Mouse (Mus musculus): ENCODE results near the gene Fcgrt. TPM values are rescaled to one million over a fixed set of nuclear protein-coding genes. Genes with fewer than 3 reads are reported as not detected.

The Fcgrt gene
- polyA plus RNA-seq, 1 experiment from 2014 or later, result 33.8 TPM

- H3K36me3 ChIP-seq (ENCODE audit: control insufficient read depth, insufficient read depth, low read length), result peaks cover 17% of the 10 kb centered on the region
- peak overlapping the region; percentile 71 for H3K27ac ChIP-seq (ENCODE audit: low read depth, low read length)
- H3K4me2 ChIP-seq, result peak overlapping the region; percentile 70
- peak overlapping the region; percentile 66; the same call in 1 of the 2 replicates for H3K9ac ChIP-seq (ENCODE audit: low read depth, low read length)
- H3K4me3 ChIP-seq (ENCODE audit: low read depth, low read length), result peak overlapping the region; percentile 61
- H3K9me3 ChIP-seq (ENCODE audit: control insufficient read depth, low read length), result no peaks in the 10 kb centered on the region
- no peaks in the 10 kb centered on the region for H3K27me3 ChIP-seq (replicated peaks; ENCODE audit: control insufficient read depth, insufficient read depth, low read length)
- WGBS, result 58% methylated on average over 13 of the region's 13 CpGs
- peaks cover 23% of the 10 kb centered on the region for H3K4me1 ChIP-seq (replicated peaks; ENCODE audit: control insufficient read depth, insufficient read depth, low read length)
- ATAC-seq (replicated peaks; ENCODE audit: low FRiP score), result peak; percentile 21; the same call in 1 of the 2 replicates
- DNase-seq (ENCODE audit: low spot score), result no peak
Observed at GRCm38 (mm10) chr7:45090251-45090977, 13.2 kb downstream of the Fcgrt start.

GRCm38 (mm10) chr7:45088597-45088996 lies 15.1 kb downstream of the Fcgrt start:
- Histone ChIP-seq H3K27me3 (replicated peaks; ENCODE audit: control insufficient read depth, insufficient read depth, low read length) (no peaks in the 10 kb centered on the region), H3K9ac (ENCODE audit: low read depth, low read length) (no peak overlapping the region), H3K9me3 (ENCODE audit: control insufficient read depth, low read length) (no peaks in the 10 kb centered on the region), H3K4me3 (ENCODE audit: low read depth, low read length) (no peak overlapping the region), H3K36me3 (ENCODE audit: control insufficient read depth, insufficient read depth, low read length) (peaks cover 20% of the 10 kb centered on the region), H3K4me1 (replicated peaks; ENCODE audit: control insufficient read depth, insufficient read depth, low read length) (peaks cover 23% of the 10 kb centered on the region), H3K4me2 (no peak overlapping the region), H3K27ac (ENCODE audit: low read depth, low read length) (no peak overlapping the region)
- WGBS, result 91% methylated on average over 17 of the region's 17 CpGs
- ATAC-seq (replicated peaks; ENCODE audit: low FRiP score) (no peak), DNase-seq (ENCODE audit: low spot score) (no peak)

GRCm38 (mm10) chr7:45086084-45086483 lies 17.6 kb downstream of the Fcgrt start:
- no peaks in the 10 kb centered on the region for H3K27me3 ChIP-seq (replicated peaks; ENCODE audit: control insufficient read depth, insufficient read depth, low read length)
- peaks cover 20% of the 10 kb centered on the region for H3K36me3 ChIP-seq (ENCODE audit: control insufficient read depth, insufficient read depth, low read length)
- H3K27ac ChIP-seq (ENCODE audit: low read depth, low read length), result no peak overlapping the region
- H3K9me3 ChIP-seq (ENCODE audit: control insufficient read depth, low read length), result no peaks in the 10 kb centered on the region
- H3K4me2 ChIP-seq, result no peak overlapping the region
- ATAC-seq (replicated peaks; ENCODE audit: low FRiP score) (no peak), DNase-seq (ENCODE audit: low spot score) (no peak)
- no peak overlapping the region for H3K9ac ChIP-seq (ENCODE audit: low read depth, low read length)
- WGBS, result 75% methylated on average over 4 of the region's 4 CpGs
- H3K4me3 ChIP-seq (ENCODE audit: low read depth, low read length), result no peak overlapping the region
- H3K4me1 ChIP-seq (replicated peaks; ENCODE audit: control insufficient read depth, insufficient read depth, low read length), result peaks cover 20% of the 10 kb centered on the region

GRCm38 (mm10) chr7:45083300-45083890 lies 20.3 kb downstream of the Fcgrt start:
- peaks cover 20% of the 10 kb centered on the region for H3K36me3 ChIP-seq (ENCODE audit: control insufficient read depth, insufficient read depth, low read length)
- DNase-seq (ENCODE audit: low spot score) (no peak), ATAC-seq (replicated peaks; ENCODE audit: low FRiP score) (0 out of 2 replicates have a peak, but pooled peaks have one; percentile 9)
- H3K4me2 ChIP-seq, result peak overlapping the region; percentile 66
- H3K27me3 ChIP-seq (replicated peaks; ENCODE audit: control insufficient read depth, insufficient read depth, low read length), result no peaks in the 10 kb centered on the region
- peak overlapping the region; percentile 38; the same call in 1 of the 2 replicates for H3K9ac ChIP-seq (ENCODE audit: low read depth, low read length)
- 60% methylated on average over 22 of the region's 22 CpGs for WGBS
- peak overlapping the region; percentile 67; the same call in 1 of the 2 replicates for H3K27ac ChIP-seq (ENCODE audit: low read depth, low read length)
- H3K9me3 ChIP-seq (ENCODE audit: control insufficient read depth, low read length), result no peaks in the 10 kb centered on the region
- H3K4me3 ChIP-seq (ENCODE audit: low read depth, low read length), result peak overlapping the region; percentile 24
- H3K4me1 ChIP-seq (replicated peaks; ENCODE audit: control insufficient read depth, insufficient read depth, low read length), result peaks cover 10% of the 10 kb centered on the region

GRCm38 (mm10) chr7:45082401-45083299 lies 21.0 kb downstream of the Fcgrt start:
- Histone ChIP-seq H3K4me1 (replicated peaks; ENCODE audit: control insufficient read depth, insufficient read depth, low read length) (peaks cover 10% of the 10 kb centered on the region), H3K27me3 (replicated peaks; ENCODE audit: control insufficient read depth, insufficient read depth, low read length) (no peaks in the 10 kb centered on the region), H3K9me3 (ENCODE audit: control insufficient read depth, low read length) (no peaks in the 10 kb centered on the region), H3K9ac (ENCODE audit: low read depth, low read length) (peak overlapping the region; percentile 46), H3K27ac (ENCODE audit: low read depth, low read length) (peak overlapping the region; percentile 67), H3K4me2 (peak overlapping the region; percentile 66), H3K4me3 (ENCODE audit: low read depth, low read length) (peak overlapping the region; percentile 24), H3K36me3 (ENCODE audit: control insufficient read depth, insufficient read depth, low read length) (peaks cover 22% of the 10 kb centered on the region)
- 40% methylated on average over 25 of the region's 25 CpGs for whole genome bisulfite sequencing
- peak; percentile 56 for DNase-seq (ENCODE audit: low spot score)
- ATAC-seq (replicated peaks; ENCODE audit: low FRiP score), result peak; percentile 42

- no peak for DNase-seq (ENCODE audit: low spot score)
- Histone ChIP-seq H3K27me3 (replicated peaks; ENCODE audit: control insufficient read depth, insufficient read depth, low read length) (no peaks in the 10 kb centered on the region), H3K36me3 (ENCODE audit: control insufficient read depth, insufficient read depth, low read length) (peaks cover 15% of the 10 kb centered on the region), H3K9me3 (ENCODE audit: control insufficient read depth, low read length) (no peaks in the 10 kb centered on the region), H3K9ac (ENCODE audit: low read depth, low read length) (no peak overlapping the region), H3K27ac (ENCODE audit: low read depth, low read length) (peak overlapping the region; percentile 10; the same call in 1 of the 2 replicates), H3K4me3 (ENCODE audit: low read depth, low read length) (no peak overlapping the region), H3K4me1 (replicated peaks; ENCODE audit: control insufficient read depth, insufficient read depth, low read length) (peaks cover 10% of the 10 kb centered on the region), H3K4me2 (no peak overlapping the region)
- no peak for ATAC-seq (replicated peaks; ENCODE audit: low FRiP score)
- 62% methylated on average over 5 of the region's 5 CpGs for WGBS
Observed at GRCm38 (mm10) chr7:45081016-45081415, 22.6 kb downstream of the Fcgrt start.

- ATAC-seq (replicated peaks; ENCODE audit: low FRiP score) (no peak), DNase-seq (ENCODE audit: low spot score) (peak; percentile 89)
- H3K4me3 ChIP-seq (ENCODE audit: low read depth, low read length), result no peak overlapping the region
- under 1% methylated on average over 10 of the region's 10 CpGs for WGBS
- peaks cover 16% of the 10 kb centered on the region; the same call in 1 of the 2 replicates for H3K36me3 ChIP-seq (ENCODE audit: control insufficient read depth, insufficient read depth, low read length)
- H3K27me3 ChIP-seq (replicated peaks; ENCODE audit: control insufficient read depth, insufficient read depth, low read length), result no peaks in the 10 kb centered on the region
- peaks cover 15% of the 10 kb centered on the region for H3K4me1 ChIP-seq (replicated peaks; ENCODE audit: control insufficient read depth, insufficient read depth, low read length)
- H3K4me2 ChIP-seq, result no peak overlapping the region
- H3K27ac ChIP-seq (ENCODE audit: low read depth, low read length), result no peak overlapping the region
- H3K9me3 ChIP-seq (ENCODE audit: control insufficient read depth, low read length), result no peaks in the 10 kb centered on the region
- H3K9ac ChIP-seq (ENCODE audit: low read depth, low read length), result no peak overlapping the region
Observed at GRCm38 (mm10) chr7:45079856-45080255, 23.8 kb downstream of the Fcgrt start.

- Histone ChIP-seq H3K9me3 (ENCODE audit: control insufficient read depth, low read length) (no peaks in the 10 kb centered on the region), H3K4me3 (ENCODE audit: low read depth, low read length) (no peak overlapping the region), H3K36me3 (ENCODE audit: control insufficient read depth, insufficient read depth, low read length) (peaks cover 24% of the 10 kb centered on the region), H3K4me1 (replicated peaks; ENCODE audit: control insufficient read depth, insufficient read depth, low read length) (peaks cover 18% of the 10 kb centered on the region), H3K27me3 (replicated peaks; ENCODE audit: control insufficient read depth, insufficient read depth, low read length) (no peaks in the 10 kb centered on the region), H3K9ac (ENCODE audit: low read depth, low read length) (no peak overlapping the region), H3K27ac (ENCODE audit: low read depth, low read length) (no peak overlapping the region), H3K4me2 (no peak overlapping the region)
- DNase-seq (ENCODE audit: low spot score) (peak; percentile 75), ATAC-seq (replicated peaks; ENCODE audit: low FRiP score) (0 out of 2 replicates have a peak, but pooled peaks have one; percentile 24)
- WGBS, result 28% methylated on average over 9 of the region's 9 CpGs
Observed at GRCm38 (mm10) chr7:45078513-45078912, 25.1 kb downstream of the Fcgrt start.
